ENCODE assay signal across 9 mouse cellular contexts in the genomic region with DNA sequence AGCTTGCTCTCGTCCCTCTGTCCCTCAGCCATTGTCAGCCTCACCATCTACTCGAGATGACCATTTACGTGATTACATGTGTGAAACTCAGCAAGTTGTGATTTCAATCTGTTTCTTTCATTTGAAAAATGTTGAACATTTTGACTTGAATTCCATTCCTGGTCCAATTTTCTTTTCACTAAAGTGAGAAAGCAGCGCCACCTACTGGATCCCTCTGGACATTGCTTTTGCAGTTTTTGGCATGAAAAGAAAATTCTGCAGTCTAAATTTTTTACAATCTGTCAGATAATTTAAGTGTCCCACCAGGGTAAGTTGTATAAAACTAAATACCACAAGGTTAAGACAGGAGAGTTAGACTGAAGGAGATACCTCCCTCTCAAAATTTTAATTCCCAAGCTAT.
A peak's percentile ranks its signal among the peaks of the same experiment; 100 is the strongest.
DNase-seq lines count a peak whose midpoint lies in the region; ATAC-seq and TF ChIP-seq lines count a peak whose summit lies in the region.
"Had no signal": no experiment of that assay in that cellular context is flagged by ENCODE, and none has a peak within 500 bp of the region (broad histone marks: within the 10 kb centered on the region; RNA-seq: fewer than 3 reads in every experiment).

No protein-coding gene starts in this region.

- H3K9me3 ChIP-seq in liver, embryonic 11.5 days (ENCODE audit: control insufficient read depth, low read length) = no peaks in the 10 kb centered on the region

- no peak overlapping the region for H3K9ac ChIP-seq in liver, adult 2 months (ENCODE audit: low read depth, low read length)
- H3K9ac ChIP-seq in liver, embryonic 11.5 days (ENCODE audit: low read depth, low read length) = no peak overlapping the region

- no peaks in the 10 kb centered on the region for H3K27me3 ChIP-seq in liver, adult 2 months (ENCODE audit: control insufficient read depth, insufficient read depth, low read length)
- H3K27me3 ChIP-seq in liver, embryonic 11.5 days (replicated peaks; ENCODE audit: control insufficient read depth, insufficient read depth, low read length) = no peaks in the 10 kb centered on the region

- H3K27ac ChIP-seq in liver, adult 2 months (replicated peaks; ENCODE audit: insufficient read depth, low read depth, low read length) = no peak overlapping the region
- H3K27ac ChIP-seq in liver, embryonic 11.5 days (ENCODE audit: low read depth, low read length) = no peak overlapping the region

- no peak overlapping the region for H3K4me2 ChIP-seq in liver, embryonic 11.5 days

- peaks cover 10% of the 10 kb centered on the region for H3K4me1 ChIP-seq in liver, adult 2 months (ENCODE audit: control insufficient read depth, insufficient read depth, low read length)
- H3K4me1 ChIP-seq in liver, embryonic 11.5 days (replicated peaks; ENCODE audit: control insufficient read depth, insufficient read depth, low read length) = peaks cover under 1% of the 10 kb centered on the region; the same call in 1 of the 2 replicates
- H3K4me1 ChIP-seq in lung, adult 2 months (ENCODE audit: control insufficient read depth, insufficient read depth, low read length) = 0 out of 2 replicates have a peak, but pooled peaks cover 2% of the 10 kb centered on the region

- DNase-seq in CD4-positive, CD25-positive, alpha-beta regulatory T cell, adult 2 months (ENCODE audit: low read depth, low spot score) = peak; percentile 72
- no peak for DNase-seq in liver, adult 2 months (ENCODE audit: extremely low read depth, low read depth, low spot score)
- no peak for DNase-seq in liver, embryonic 11.5 days (ENCODE audit: low spot score)
- peak; percentile 55 to 80 for DNase-seq in cerebellum, adult 18-20 months
- DNase-seq in hindlimb bud, embryonic 11.5 days (ENCODE audit: extremely low spot score, low read depth, low spot score) = peak; percentile 47
- peak; percentile 38 for DNase-seq in lung, adult 2 months
- peak; percentile 22 to 72 for DNase-seq in spleen, postnatal 10 days (ENCODE audit: low spot score in 2 of 2)

- TF ChIP-seq CTCF in liver, adult 2 months (IDR thresholded peaks at IDR 0.05; ENCODE audit: low read depth, low read length) = peak; percentile 37
- TF ChIP-seq CTCF in lung, adult 2 months (IDR thresholded peaks at IDR 0.05; ENCODE audit: insufficient read depth, low read length) = no peak

- peaks cover 15% of the 10 kb centered on the region; the same call in 1 of the 2 replicates for H3K79me2 ChIP-seq in liver, adult 2 months (ENCODE audit: control insufficient read depth, insufficient read depth, low read length)

- WGBS in liver, adult 2 months = 46% methylated on average over 4 of the region's 4 CpGs
- WGBS in liver, embryonic 11.5 days = 45% methylated on average over 4 of the region's 4 CpGs
- WGBS in lung, adult 2 months = 36% methylated on average over 4 of the region's 4 CpGs

- no peak for ATAC-seq in CD4-positive, CD25-positive, alpha-beta regulatory T cell, adult 4 months
- no peak for ATAC-seq in liver, embryonic 11.5 days (replicated peaks; ENCODE audit: low FRiP score)

- 0 out of 2 replicates have a peak, but pooled peaks cover 4% of the 10 kb centered on the region for H3K36me3 ChIP-seq in liver, adult 2 months (ENCODE audit: control insufficient read depth, insufficient read depth, low read length)
- H3K36me3 ChIP-seq in liver, embryonic 11.5 days (ENCODE audit: control insufficient read depth, insufficient read depth, low read length) = no peaks in the 10 kb centered on the region

- TF ChIP-seq POLR2A in liver, adult 2 months (IDR thresholded peaks at IDR 0.05; ENCODE audit: extremely low read depth, insufficient read depth, low read length) = no peak
- no peak for TF ChIP-seq POLR2A in lung, adult 2 months (IDR thresholded peaks at IDR 0.05; ENCODE audit: borderline replicate concordance, extremely low read depth, low read depth, low read length)

- H3K4me3 ChIP-seq in liver, adult 2 months (ENCODE audit: insufficient read depth, low read depth, low read length) = no peak overlapping the region
- H3K4me3 ChIP-seq in liver, embryonic 11.5 days (ENCODE audit: low read depth, low read length) = no peak overlapping the region
- no peak overlapping the region for H3K4me3 ChIP-seq in lung, adult 2 months (replicated peaks; ENCODE audit: extremely low read depth, low read depth, low read length)
- H3K4me3 ChIP-seq: myocyte had no signal

Comparison
In these comparisons a context has a peak if more than half of its experiments do, and no peak if none do; other contexts are left out.
1. DNase-seq: peak in CD4-positive, CD25-positive, alpha-beta regulatory T cell, adult 2 months (single experiment), cerebellum, adult 18-20 months (2 of 2), hindlimb bud, embryonic 11.5 days (single experiment), lung, adult 2 months (single experiment) and spleen, postnatal 10 days (2 of 2); none in liver, adult 2 months (single experiment) and liver, embryonic 11.5 days (single experiment).